Mouse (Mus musculus): ENCODE measurements around the gene Ap5z1. TPM values are rescaled to one million over a fixed set of nuclear protein-coding genes. Genes with fewer than 3 reads are reported as not detected.

The Ap5z1 gene
- polyA plus RNA-seq, 1 experiment from 2014 or later, result 12.2 TPM

- peak overlapping the region; percentile 66 for H3K9ac ChIP-seq (ENCODE audit: low read depth, low read length)
- H3K4me3 ChIP-seq (ENCODE audit: low read depth, low read length), result peak overlapping the region; percentile 21
- H3K27ac ChIP-seq (ENCODE audit: low read length), result peak overlapping the region; percentile 81
- WGBS, result 7% methylated on average over 15 of the region's 15 CpGs
- ATAC-seq, result peak; percentile 70
- H3K36me3 ChIP-seq (ENCODE audit: control insufficient read depth, insufficient read depth, low read length), result 0 out of 2 replicates have a peak, but pooled peaks cover 4% of the 10 kb centered on the region
- H3K9me3 ChIP-seq (replicated peaks; ENCODE audit: control insufficient read depth, low read length, poor library complexity, severe bottlenecking), result no peaks in the 10 kb centered on the region
- no peaks in the 10 kb centered on the region for H3K27me3 ChIP-seq (ENCODE audit: control insufficient read depth, insufficient read depth, low read depth, low read length)
- H3K4me1 ChIP-seq (ENCODE audit: control insufficient read depth, insufficient read depth, low read length), result peaks cover 16% of the 10 kb centered on the region; the same call in 1 of the 2 replicates
- peak overlapping the region; percentile 49 for H3K4me2 ChIP-seq (ENCODE audit: low read length)
These were observed 45.7 kb downstream of the Ap5z1 start for GRCm38 (mm10) chr5:142509141-142510060.

- WGBS, result 27% methylated on average over 7 of the region's 7 CpGs
- peak; percentile 46 for ATAC-seq
- H3K4me1 ChIP-seq (ENCODE audit: control insufficient read depth, insufficient read depth, low read length), result peaks cover 16% of the 10 kb centered on the region; the same call in 1 of the 2 replicates
- 0 out of 2 replicates have a peak, but pooled peaks cover 4% of the 10 kb centered on the region for H3K36me3 ChIP-seq (ENCODE audit: control insufficient read depth, insufficient read depth, low read length)
- H3K9ac ChIP-seq (ENCODE audit: low read depth, low read length), result peak overlapping the region; percentile 66; the same call in 1 of the 2 replicates
- peak overlapping the region; percentile 81 for H3K27ac ChIP-seq (ENCODE audit: low read length)
- H3K9me3 ChIP-seq (replicated peaks; ENCODE audit: control insufficient read depth, low read length, poor library complexity, severe bottlenecking), result no peaks in the 10 kb centered on the region
- no peaks in the 10 kb centered on the region for H3K27me3 ChIP-seq (ENCODE audit: control insufficient read depth, insufficient read depth, low read depth, low read length)
- H3K4me2 ChIP-seq (ENCODE audit: low read length), result peak overlapping the region; percentile 49; the same call in 1 of the 2 replicates
- H3K4me3 ChIP-seq (ENCODE audit: low read depth, low read length), result no peak overlapping the region
These were observed 46.3 kb downstream of the Ap5z1 start for GRCm38 (mm10) chr5:142510061-142510414.

GRCm38 (mm10) chr5:142512112-142512511 is 48.4 kb downstream of the Ap5z1 start:
- no peak for ATAC-seq

GRCm38 (mm10) chr5:142518973-142519372 is 55.2 kb downstream of the Ap5z1 start:
- H3K9me3 ChIP-seq (replicated peaks; ENCODE audit: control insufficient read depth, low read length, poor library complexity, severe bottlenecking), result no peaks in the 10 kb centered on the region
- no peaks in the 10 kb centered on the region for H3K4me1 ChIP-seq (ENCODE audit: control insufficient read depth, insufficient read depth, low read length)
- 69% methylated on average over 6 of the region's 6 CpGs for WGBS
- ATAC-seq, result no peak
- no peak overlapping the region for H3K9ac ChIP-seq (ENCODE audit: low read depth, low read length)
- H3K27me3 ChIP-seq (ENCODE audit: control insufficient read depth, insufficient read depth, low read depth, low read length), result no peaks in the 10 kb centered on the region
- H3K36me3 ChIP-seq (ENCODE audit: control insufficient read depth, insufficient read depth, low read length), result no peaks in the 10 kb centered on the region
- no peak overlapping the region for H3K27ac ChIP-seq (ENCODE audit: low read length)
- H3K4me3 ChIP-seq (ENCODE audit: low read depth, low read length), result no peak overlapping the region
- no peak overlapping the region for H3K4me2 ChIP-seq (ENCODE audit: low read length)

More at GRCm38 (mm10) chr5:142512112-142512511, 48.4 kb downstream of the Ap5z1 start:
- Histone ChIP-seq H3K4me2 (ENCODE audit: low read length) (no peak overlapping the region), H3K27ac (ENCODE audit: low read length) (no peak overlapping the region), H3K4me1 (ENCODE audit: control insufficient read depth, insufficient read depth, low read length) (peaks cover 16% of the 10 kb centered on the region; the same call in 1 of the 2 replicates), H3K9ac (ENCODE audit: low read depth, low read length) (no peak overlapping the region), H3K9me3 (replicated peaks; ENCODE audit: control insufficient read depth, low read length, poor library complexity, severe bottlenecking) (no peaks in the 10 kb centered on the region), H3K4me3 (ENCODE audit: low read depth, low read length) (no peak overlapping the region), H3K36me3 (ENCODE audit: control insufficient read depth, insufficient read depth, low read length) (no peaks in the 10 kb centered on the region), H3K27me3 (ENCODE audit: control insufficient read depth, insufficient read depth, low read depth, low read length) (no peaks in the 10 kb centered on the region)
- 83% methylated on average over 4 of the region's 4 CpGs for WGBS

- Histone ChIP-seq H3K9me3 (replicated peaks; ENCODE audit: control insufficient read depth, low read length, poor library complexity, severe bottlenecking) (no peaks in the 10 kb centered on the region), H3K36me3 (ENCODE audit: control insufficient read depth, insufficient read depth, low read length) (no peaks in the 10 kb centered on the region), H3K4me3 (ENCODE audit: low read depth, low read length) (no peak overlapping the region), H3K27me3 (ENCODE audit: control insufficient read depth, insufficient read depth, low read depth, low read length) (no peaks in the 10 kb centered on the region), H3K4me1 (ENCODE audit: control insufficient read depth, insufficient read depth, low read length) (no peaks in the 10 kb centered on the region), H3K9ac (ENCODE audit: low read depth, low read length) (no peak overlapping the region), H3K4me2 (ENCODE audit: low read length) (no peak overlapping the region), H3K27ac (ENCODE audit: low read length) (no peak overlapping the region)
- no peak for ATAC-seq
- 81% methylated on average over 4 of the region's 4 CpGs for WGBS
These were observed 56.6 kb downstream of the Ap5z1 start for GRCm38 (mm10) chr5:142520360-142520759.

- ATAC-seq, result no peak
- no peaks in the 10 kb centered on the region for H3K36me3 ChIP-seq (ENCODE audit: control insufficient read depth, insufficient read depth, low read length)
- H3K27me3 ChIP-seq (ENCODE audit: control insufficient read depth, insufficient read depth, low read depth, low read length), result no peaks in the 10 kb centered on the region
- H3K9me3 ChIP-seq (replicated peaks; ENCODE audit: control insufficient read depth, low read length, poor library complexity, severe bottlenecking), result no peaks in the 10 kb centered on the region
- WGBS, result 92% methylated on average over 11 of the region's 11 CpGs
- no peak overlapping the region for H3K9ac ChIP-seq (ENCODE audit: low read depth, low read length)
- H3K4me3 ChIP-seq (ENCODE audit: low read depth, low read length), result no peak overlapping the region
- H3K4me1 ChIP-seq (ENCODE audit: control insufficient read depth, insufficient read depth, low read length), result no peaks in the 10 kb centered on the region
- H3K27ac ChIP-seq (ENCODE audit: low read length), result no peak overlapping the region
- H3K4me2 ChIP-seq (ENCODE audit: low read length), result no peak overlapping the region
These were observed 57.6 kb downstream of the Ap5z1 start for GRCm38 (mm10) chr5:142521195-142521866.

GRCm38 (mm10) chr5:142524711-142525464 is 61.1 kb downstream of the Ap5z1 start:
- H3K27ac ChIP-seq (ENCODE audit: low read length), result no peak overlapping the region

More at GRCm38 (mm10) chr5:142524711-142525464, 61.1 kb downstream of the Ap5z1 start:
- no peaks in the 10 kb centered on the region for H3K4me1 ChIP-seq (ENCODE audit: control insufficient read depth, insufficient read depth, low read length)
- WGBS, result 62% methylated on average over 8 of the region's 8 CpGs
- H3K36me3 ChIP-seq (ENCODE audit: control insufficient read depth, insufficient read depth, low read length), result peaks cover 2% of the 10 kb centered on the region
- no peak overlapping the region for H3K4me2 ChIP-seq (ENCODE audit: low read length)
- no peak for ATAC-seq
- H3K27me3 ChIP-seq (ENCODE audit: control insufficient read depth, insufficient read depth, low read depth, low read length), result peaks cover 2% of the 10 kb centered on the region
- H3K4me3 ChIP-seq (ENCODE audit: low read depth, low read length), result no peak overlapping the region
- H3K9me3 ChIP-seq (replicated peaks; ENCODE audit: control insufficient read depth, low read length, poor library complexity, severe bottlenecking), result no peaks in the 10 kb centered on the region; the same call in 1 of the 2 replicates
- no peak overlapping the region for H3K9ac ChIP-seq (ENCODE audit: low read depth, low read length)

Measured in midbrain, embryonic 16.5 days (tissue).